Mouse (Mus musculus): ENCODE data around the gene Umad1. TPM values are rescaled to one million over a fixed set of nuclear protein-coding genes. Genes with fewer than 3 reads are reported as not detected.
A peak's percentile ranks its signal among the peaks of the same experiment; 100 is the strongest.

Umad1 gene
- polyA plus RNA-seq, 1 experiment from 2014 or later, result 24.0 TPM

- Histone ChIP-seq H3K4me1 (replicated peaks; ENCODE audit: control insufficient read depth, insufficient read depth, low read length) (no peaks in the 10 kb centered on the region), H3K36me3 (ENCODE audit: control insufficient read depth, insufficient read depth) (no peaks in the 10 kb centered on the region), H3K9me3 (ENCODE audit: control insufficient read depth) (no peaks in the 10 kb centered on the region), H3K4me2 (replicated peaks; ENCODE audit: low read depth) (no peak overlapping the region), H3K4me3 (ENCODE audit: low read depth, low read length) (no peak overlapping the region), H3K9ac (ENCODE audit: low read depth, low read length) (no peak overlapping the region), H3K27me3 (replicated peaks; ENCODE audit: control insufficient read depth, insufficient read depth, low read length) (no peaks in the 10 kb centered on the region), H3K27ac (ENCODE audit: low read depth, low read length) (no peak overlapping the region)
- ATAC-seq, result no peak
- TF ChIP-seq CTCF (IDR thresholded peaks at IDR 0.05; ENCODE audit: low read depth), result no peak
- WGBS, result 74% methylated on average over 3 of the region's 3 CpGs
Observed at GRCm38 (mm10) chr6:8370624-8371023, 111.5 kb downstream of the Umad1 start.

GRCm38 (mm10) chr6:8373051-8373450 is 114.0 kb downstream of the Umad1 start:
- no peak overlapping the region for H3K27ac ChIP-seq (ENCODE audit: low read depth, low read length)
- no peaks in the 10 kb centered on the region for H3K9me3 ChIP-seq (ENCODE audit: control insufficient read depth)
- H3K4me2 ChIP-seq (replicated peaks; ENCODE audit: low read depth), result no peak overlapping the region
- no peak for ATAC-seq
- no peaks in the 10 kb centered on the region for H3K4me1 ChIP-seq (replicated peaks; ENCODE audit: control insufficient read depth, insufficient read depth, low read length)
- no peak overlapping the region for H3K9ac ChIP-seq (ENCODE audit: low read depth, low read length)
- no peak for TF ChIP-seq CTCF (IDR thresholded peaks at IDR 0.05; ENCODE audit: low read depth)
- no peaks in the 10 kb centered on the region for H3K36me3 ChIP-seq (ENCODE audit: control insufficient read depth, insufficient read depth)
- 72% methylated on average over 2 of the region's 2 CpGs for WGBS
- H3K27me3 ChIP-seq (replicated peaks; ENCODE audit: control insufficient read depth, insufficient read depth, low read length), result no peaks in the 10 kb centered on the region
- H3K4me3 ChIP-seq (ENCODE audit: low read depth, low read length), result no peak overlapping the region

- no peak overlapping the region for H3K27ac ChIP-seq (ENCODE audit: low read depth, low read length)
- H3K9ac ChIP-seq (ENCODE audit: low read depth, low read length), result no peak overlapping the region
- 50% methylated on average over 8 of the region's 8 CpGs for WGBS
- no peaks in the 10 kb centered on the region for H3K36me3 ChIP-seq (ENCODE audit: control insufficient read depth, insufficient read depth)
- H3K27me3 ChIP-seq (replicated peaks; ENCODE audit: control insufficient read depth, insufficient read depth, low read length), result no peaks in the 10 kb centered on the region
- no peak for ATAC-seq
- H3K9me3 ChIP-seq (ENCODE audit: control insufficient read depth), result no peaks in the 10 kb centered on the region
- no peaks in the 10 kb centered on the region for H3K4me1 ChIP-seq (replicated peaks; ENCODE audit: control insufficient read depth, insufficient read depth, low read length)
- H3K4me2 ChIP-seq (replicated peaks; ENCODE audit: low read depth), result peak overlapping the region; percentile 32; the same call in 1 of the 2 replicates
- no peak overlapping the region for H3K4me3 ChIP-seq (ENCODE audit: low read depth, low read length)
- TF ChIP-seq CTCF (IDR thresholded peaks at IDR 0.05; ENCODE audit: low read depth), result no peak
Observed at GRCm38 (mm10) chr6:8373851-8374250, 114.8 kb downstream of the Umad1 start.

GRCm38 (mm10) chr6:8374290-8374689 is 115.2 kb downstream of the Umad1 start:
- H3K36me3 ChIP-seq (ENCODE audit: control insufficient read depth, insufficient read depth), result no peaks in the 10 kb centered on the region
- H3K9ac ChIP-seq (ENCODE audit: low read depth, low read length), result no peak overlapping the region
- TF ChIP-seq CTCF (IDR thresholded peaks at IDR 0.05; ENCODE audit: low read depth), result no peak
- H3K27me3 ChIP-seq (replicated peaks; ENCODE audit: control insufficient read depth, insufficient read depth, low read length), result no peaks in the 10 kb centered on the region
- no peaks in the 10 kb centered on the region for H3K4me1 ChIP-seq (replicated peaks; ENCODE audit: control insufficient read depth, insufficient read depth, low read length)
- ATAC-seq, result peak; percentile 95
- no peak overlapping the region for H3K4me2 ChIP-seq (replicated peaks; ENCODE audit: low read depth)
- no peak overlapping the region for H3K27ac ChIP-seq (ENCODE audit: low read depth, low read length)
- H3K4me3 ChIP-seq (ENCODE audit: low read depth, low read length), result no peak overlapping the region
- H3K9me3 ChIP-seq (ENCODE audit: control insufficient read depth), result no peaks in the 10 kb centered on the region
- WGBS, result 47% methylated on average over 6 of the region's 6 CpGs

DNA sequence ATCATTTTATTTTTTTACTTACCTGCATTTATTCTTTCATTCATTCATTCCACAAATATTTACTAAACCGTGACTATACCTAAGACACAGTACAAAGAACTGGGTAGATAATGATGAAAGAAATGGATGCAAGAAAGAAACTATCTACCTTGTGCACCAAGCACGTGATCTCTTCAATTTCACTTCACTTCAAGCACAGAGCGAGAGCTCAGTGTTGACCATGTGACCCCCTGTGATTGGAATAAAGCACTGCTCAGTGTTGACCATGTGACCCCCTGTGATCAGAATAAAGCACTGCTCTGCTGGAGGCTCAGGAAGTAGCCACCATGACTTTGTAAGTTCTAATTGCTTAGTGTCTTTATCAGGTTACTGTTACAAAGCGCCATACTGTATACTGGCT is 115.6 kb downstream of the Umad1 start:
- ATAC-seq, result peak; percentile 83
- no peaks in the 10 kb centered on the region for H3K27me3 ChIP-seq (replicated peaks; ENCODE audit: control insufficient read depth, insufficient read depth, low read length)
- no peak overlapping the region; the same call in 1 of the 2 replicates for H3K27ac ChIP-seq (ENCODE audit: low read depth, low read length)
- H3K9me3 ChIP-seq (ENCODE audit: control insufficient read depth), result no peaks in the 10 kb centered on the region
- TF ChIP-seq CTCF (IDR thresholded peaks at IDR 0.05; ENCODE audit: low read depth), result no peak
- no peak overlapping the region for H3K4me2 ChIP-seq (replicated peaks; ENCODE audit: low read depth)
- H3K9ac ChIP-seq (ENCODE audit: low read depth, low read length), result no peak overlapping the region
- no peaks in the 10 kb centered on the region for H3K36me3 ChIP-seq (ENCODE audit: control insufficient read depth, insufficient read depth)
- H3K4me1 ChIP-seq (replicated peaks; ENCODE audit: control insufficient read depth, insufficient read depth, low read length), result no peaks in the 10 kb centered on the region
- H3K4me3 ChIP-seq (ENCODE audit: low read depth, low read length), result no peak overlapping the region
- WGBS, result 75% methylated on average over 4 of the region's 4 CpGs

DNA sequence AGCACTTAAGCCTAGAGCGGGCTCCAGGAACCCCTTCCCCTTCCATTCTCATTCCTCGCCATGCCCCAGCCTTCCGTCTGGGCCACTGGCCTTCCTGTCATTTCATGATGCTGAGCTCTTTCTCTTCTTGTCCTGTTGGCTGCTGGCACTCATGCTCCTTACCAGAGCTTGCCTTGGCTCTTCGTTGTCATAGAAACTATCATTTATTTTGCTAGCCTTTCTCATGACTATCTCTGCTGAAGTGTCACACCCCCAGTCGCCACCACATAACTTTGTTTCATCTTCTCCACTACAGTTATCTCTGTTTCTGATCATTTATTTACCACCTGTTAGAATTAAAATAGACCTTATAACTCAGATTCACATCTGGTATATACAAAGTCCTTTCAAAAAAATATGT is 117.3 kb downstream of the Umad1 start:
- WGBS, result 93% methylated on average over 5 of the region's 5 CpGs
- ATAC-seq, result no peak
- Histone ChIP-seq H3K9me3 (ENCODE audit: control insufficient read depth) (no peaks in the 10 kb centered on the region), H3K4me3 (ENCODE audit: low read depth, low read length) (no peak overlapping the region), H3K4me2 (replicated peaks; ENCODE audit: low read depth) (no peak overlapping the region), H3K36me3 (ENCODE audit: control insufficient read depth, insufficient read depth) (no peaks in the 10 kb centered on the region), H3K9ac (ENCODE audit: low read depth, low read length) (no peak overlapping the region), H3K27ac (ENCODE audit: low read depth, low read length) (no peak overlapping the region), H3K27me3 (replicated peaks; ENCODE audit: control insufficient read depth, insufficient read depth, low read length) (no peaks in the 10 kb centered on the region), H3K4me1 (replicated peaks; ENCODE audit: control insufficient read depth, insufficient read depth, low read length) (no peaks in the 10 kb centered on the region)
- no peak for TF ChIP-seq CTCF (IDR thresholded peaks at IDR 0.05; ENCODE audit: low read depth)

GRCm38 (mm10) chr6:8377667-8378066 is 118.6 kb downstream of the Umad1 start:
- TF ChIP-seq CTCF (IDR thresholded peaks at IDR 0.05; ENCODE audit: low read depth), result no peak
- H3K4me3 ChIP-seq (ENCODE audit: low read depth, low read length), result no peak overlapping the region
- no peaks in the 10 kb centered on the region for H3K9me3 ChIP-seq (ENCODE audit: control insufficient read depth)
- WGBS, result 90% methylated on average over 8 of the region's 8 CpGs
- H3K9ac ChIP-seq (ENCODE audit: low read depth, low read length), result no peak overlapping the region
- H3K4me2 ChIP-seq (replicated peaks; ENCODE audit: low read depth), result no peak overlapping the region
- H3K4me1 ChIP-seq (replicated peaks; ENCODE audit: control insufficient read depth, insufficient read depth, low read length), result no peaks in the 10 kb centered on the region
- H3K27ac ChIP-seq (ENCODE audit: low read depth, low read length), result no peak overlapping the region
- no peak for ATAC-seq
- no peaks in the 10 kb centered on the region for H3K27me3 ChIP-seq (replicated peaks; ENCODE audit: control insufficient read depth, insufficient read depth, low read length)
- no peaks in the 10 kb centered on the region for H3K36me3 ChIP-seq (ENCODE audit: control insufficient read depth, insufficient read depth)

All from intestine, postnatal 0 days (tissue).